Mouse (Mus musculus) gastrocnemius, adult 2 months (tissue): ENCODE measurements around the gene Adarb2. TPM values are rescaled to one million over a fixed set of nuclear protein-coding genes. Genes with fewer than 3 reads are reported as not detected.

ENCODE experiments used
- DNase-seq: peaks from one replicate; pipeline ENCODE4 v3.0.0; 2022
- H3K27ac ChIP-seq: fragments of 200-600 bp; 2 replicates; pipeline ENCODE4 v1.8.1; 2022; ENCODE audit warnings: mild to moderate bottlenecking
- H3K4me3 ChIP-seq: fragments of 200-600 bp; 2 replicates; pipeline ENCODE4 v1.8.1; 2022; ENCODE audit warnings: mild to moderate bottlenecking, moderate library complexity
- CTCF ChIP-seq: fragments of 200-600 bp; IDR thresholded peaks from 2 replicates; pipeline ENCODE4 v1.8.1; 2022; ENCODE audit warnings: antibody characterized with exemption, mild to moderate bottlenecking, moderate library complexity
- intact Hi-C: fragments of 180-260 bp; cut with DNase I; formaldehyde crosslinking; loops from one replicate; pipeline ENCODE4 v1.15.1; 2025
- long read RNA-seq, 2 experiments: library from polyadenylated mRNA; stranded (forward); transcript quantifications; one replicate each; pipeline ENCODE4 v2.0.0; 2021
- total RNA-seq, 2 experiments: library from RNA; stranded (reverse); gene quantifications; 2 replicates each; pipeline ENCODE4 v1.2.3; 2021

Gene Adarb2
- total RNA-seq: not detected
- long read RNA-seq, experiment 1: 0 reads
- long read RNA-seq, experiment 2: 0 reads

DNA sequence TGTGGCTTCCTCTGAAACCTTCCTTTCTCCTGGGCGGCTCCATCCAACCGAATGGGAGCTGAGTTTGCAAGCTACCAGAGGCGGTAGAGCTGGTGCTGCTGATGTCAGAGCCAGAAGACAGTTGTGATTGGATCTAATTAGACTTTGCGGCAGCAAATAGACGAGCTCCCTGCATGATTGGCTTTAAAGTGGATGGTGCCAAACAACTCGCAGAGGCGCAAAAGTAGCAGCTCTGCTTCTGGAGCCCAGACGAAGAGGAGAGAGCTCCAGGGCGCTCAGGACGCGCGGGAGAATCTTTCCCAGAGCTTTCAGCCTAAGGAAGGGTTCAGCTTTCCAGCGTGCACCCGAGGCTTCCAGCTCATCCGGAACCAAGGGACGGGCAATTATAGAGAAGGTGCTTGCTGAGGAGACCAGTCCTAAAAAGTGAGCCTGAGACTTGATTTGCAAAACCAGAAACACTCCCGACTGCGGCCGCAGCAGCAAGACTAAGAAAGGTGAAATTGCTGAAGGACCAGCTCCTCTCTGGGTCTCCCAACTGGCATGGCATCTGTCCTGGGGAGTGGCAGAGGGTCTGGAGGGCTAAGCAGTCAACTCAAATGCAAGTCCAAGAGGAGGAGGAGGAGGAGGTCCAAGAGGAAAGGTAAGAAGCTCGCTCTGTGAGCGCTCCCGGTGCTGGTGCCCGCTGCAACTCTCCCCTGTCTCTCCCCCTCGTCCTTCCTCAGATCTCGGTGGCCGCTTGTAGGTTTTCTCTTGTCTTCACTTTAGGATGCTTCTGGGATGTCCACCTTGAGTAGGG is at the start of gene Adarb2:
Adarb2 (plus strand) TSS at position 186 of the 796 bp plus-strand sequence.
- intact Hi-C loops: no loop called here
- peak within 1 kb of the TSS; percentile 28; the same call in 1 of the 2 replicates for H3K4me3 ChIP-seq
- DNase-seq: no peak
- no peak for TF ChIP-seq CTCF
- no peak within 1 kb of the TSS for H3K27ac ChIP-seq

DNA sequence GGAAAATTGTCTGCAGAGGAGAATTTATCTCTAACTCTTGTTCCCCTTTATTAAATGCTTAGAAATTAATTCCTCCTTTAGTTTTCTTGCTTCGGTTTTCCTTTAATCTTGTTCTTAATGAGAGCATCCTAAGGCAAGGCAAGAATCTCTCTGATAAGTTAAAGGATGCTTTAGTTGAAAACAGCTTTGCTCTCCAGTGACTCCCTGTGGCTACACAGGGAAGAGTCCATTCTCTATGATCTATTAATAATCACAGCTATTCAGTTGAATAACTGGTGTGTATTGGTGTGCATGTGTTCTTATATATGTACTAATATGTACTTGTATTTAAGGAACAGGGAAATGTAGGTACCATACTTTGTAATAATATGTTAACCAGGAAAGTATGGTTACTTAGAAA is 28.9 kb upstream of the Adarb2 start:
- TF ChIP-seq CTCF: no peak
- DNase-seq: no peak
- intact Hi-C loops: no loop called here
- no peak overlapping the region for H3K27ac ChIP-seq
- H3K4me3 ChIP-seq: no peak overlapping the region

DNA sequence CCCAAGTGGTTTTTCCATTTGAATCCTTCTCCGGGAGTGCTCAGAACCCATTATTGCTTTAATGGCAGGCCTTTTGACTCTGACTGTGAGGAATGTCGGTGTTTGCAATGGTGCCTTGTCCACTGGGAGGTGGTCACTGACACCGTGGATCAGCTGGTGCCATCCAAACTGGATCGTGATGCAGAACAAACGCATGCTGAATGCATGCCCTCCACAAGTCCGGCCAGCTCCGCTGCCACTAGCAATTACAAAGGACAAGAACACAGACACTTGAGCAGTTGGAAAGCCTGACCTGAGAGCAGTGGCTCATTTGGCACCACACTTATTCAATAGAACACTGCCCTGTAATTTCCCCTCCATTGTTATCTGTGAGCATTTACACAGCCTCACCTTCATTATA is 10.7 kb upstream of the Adarb2 start:
- intact Hi-C loops: no loop called here
- no peak for TF ChIP-seq CTCF
- no peak overlapping the region for H3K27ac ChIP-seq
- DNase-seq: no peak
- H3K4me3 ChIP-seq: no peak overlapping the region

DNA sequence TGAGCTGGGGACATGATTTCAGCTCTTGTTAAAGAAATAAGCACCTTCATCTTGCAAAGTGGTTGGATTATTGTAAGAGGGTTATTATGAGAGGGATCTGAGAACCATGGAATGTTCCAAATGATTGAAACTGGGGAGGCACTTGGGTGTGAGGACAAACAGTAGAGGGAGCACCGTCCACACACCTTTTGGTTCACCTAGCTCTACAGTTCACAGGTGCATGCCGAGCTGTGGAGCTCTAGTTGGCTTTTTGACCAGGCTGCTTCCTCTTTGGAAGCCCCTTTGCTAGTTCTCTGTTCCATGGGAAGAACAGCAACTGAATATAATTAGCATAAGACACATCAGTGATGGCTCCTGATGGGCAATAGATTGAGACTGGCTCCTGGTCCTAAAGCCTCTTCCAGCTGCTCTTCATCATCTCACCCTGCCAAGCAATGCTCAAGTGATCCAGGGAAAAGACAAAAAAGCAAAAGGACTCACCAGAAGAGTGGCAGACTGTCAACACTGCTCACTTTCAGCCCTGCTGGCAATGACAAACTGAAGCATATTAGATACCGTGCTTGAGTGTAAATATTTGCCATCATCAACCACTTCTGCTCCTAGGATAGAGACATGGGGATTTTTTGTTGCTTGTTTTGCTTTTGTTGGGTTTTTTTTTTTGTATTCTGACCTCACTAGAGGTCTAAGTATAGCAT is 3.3 kb upstream of the Adarb2 start:
- intact Hi-C loops: no loop called here
- DNase-seq: no peak
- Histone ChIP-seq H3K27ac (no peak overlapping the region), H3K4me3 (no peak overlapping the region)
- no peak for TF ChIP-seq CTCF

DNA sequence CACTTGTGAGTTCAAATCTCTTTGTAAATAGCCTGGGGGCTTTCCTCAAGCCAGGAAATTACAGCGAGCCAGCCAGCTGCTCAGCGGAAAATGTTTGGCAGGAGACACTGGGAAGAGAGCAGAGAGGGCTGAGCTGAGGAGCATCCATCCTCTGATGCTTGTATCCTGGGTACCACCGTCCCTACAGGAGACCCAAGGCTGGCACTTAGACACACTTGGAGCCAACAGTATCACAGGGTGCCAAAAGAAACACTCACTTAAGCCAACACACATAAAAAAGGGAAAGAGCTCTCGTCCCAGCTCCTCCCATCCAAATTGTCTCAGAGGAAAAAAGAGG is 779 bp downstream of the Adarb2 start:
- no peak for TF ChIP-seq CTCF
- H3K4me3 ChIP-seq: peak overlapping the region; percentile 28; the same call in 1 of the 2 replicates
- DNase-seq: no peak
- no peak overlapping the region for H3K27ac ChIP-seq
- intact Hi-C loops: no loop called here

DNA sequence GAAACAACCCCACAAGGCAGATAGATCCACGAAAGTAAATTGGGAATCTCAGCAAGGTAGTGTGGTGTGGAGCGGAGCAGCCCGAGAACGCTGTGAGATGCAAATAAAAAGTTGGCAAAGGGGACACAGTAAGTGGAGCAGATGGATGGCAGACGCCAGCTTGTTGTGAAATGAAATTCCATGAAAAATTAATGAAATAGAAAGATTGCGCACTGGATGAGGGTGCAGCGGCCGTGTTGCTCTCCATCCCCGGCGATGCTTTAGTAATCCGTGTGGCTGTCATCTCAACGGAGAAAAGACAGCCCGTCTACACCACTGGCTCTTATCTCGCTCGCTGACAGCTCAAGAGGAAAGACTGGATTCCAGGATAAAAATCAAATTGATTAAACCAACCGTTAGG is 4.7 kb downstream of the Adarb2 start:
- intact Hi-C loops: no loop called here
- TF ChIP-seq CTCF: no peak
- DNase-seq: no peak
- no peak overlapping the region for H3K4me3 ChIP-seq
- no peak overlapping the region for H3K27ac ChIP-seq

DNA sequence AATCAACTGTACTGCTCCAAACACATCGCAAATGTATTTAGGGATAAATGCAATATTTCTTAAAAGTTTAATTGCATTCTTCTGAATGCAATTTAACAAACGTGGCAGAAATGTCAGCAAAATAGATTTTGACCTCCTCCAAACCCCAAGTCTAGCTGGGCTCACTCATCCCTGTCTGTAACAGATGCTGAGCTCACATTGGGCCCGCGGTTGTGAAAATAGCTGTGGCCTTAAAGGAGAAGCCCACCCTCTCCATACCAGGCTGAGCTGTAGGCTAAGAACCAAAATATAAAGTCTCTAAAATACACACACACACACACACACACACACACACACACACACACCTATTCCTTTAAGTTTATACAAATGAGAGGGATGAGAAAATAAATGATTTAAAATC is 8.1 kb downstream of the Adarb2 start:
- no peak for DNase-seq
- intact Hi-C loops: no loop called here
- H3K4me3 ChIP-seq: no peak overlapping the region
- TF ChIP-seq CTCF: no peak
- no peak overlapping the region for H3K27ac ChIP-seq

DNA sequence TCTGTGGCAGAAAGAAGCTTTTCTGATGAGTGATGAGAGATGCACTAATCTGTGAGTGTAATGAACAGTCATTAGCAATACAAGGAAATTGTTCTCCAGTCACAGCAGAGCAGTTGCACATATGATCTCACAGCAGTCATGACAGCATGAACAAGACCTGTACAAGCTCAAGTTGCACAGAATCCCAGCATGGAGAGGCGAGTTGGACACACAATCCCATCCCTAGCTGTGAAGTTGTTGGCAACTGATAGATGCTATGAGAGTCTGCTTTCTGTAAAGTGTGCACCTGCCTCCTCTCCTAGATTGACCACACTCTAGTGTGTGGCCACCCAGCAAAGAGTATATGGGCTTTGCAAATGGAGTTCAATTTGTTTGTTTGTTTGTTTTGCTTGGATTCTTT is 36.2 kb downstream of the Adarb2 start:
- Histone ChIP-seq H3K27ac (no peak overlapping the region), H3K4me3 (no peak overlapping the region)
- DNase-seq: no peak
- no peak for TF ChIP-seq CTCF
- intact Hi-C loops: no loop called here

DNA sequence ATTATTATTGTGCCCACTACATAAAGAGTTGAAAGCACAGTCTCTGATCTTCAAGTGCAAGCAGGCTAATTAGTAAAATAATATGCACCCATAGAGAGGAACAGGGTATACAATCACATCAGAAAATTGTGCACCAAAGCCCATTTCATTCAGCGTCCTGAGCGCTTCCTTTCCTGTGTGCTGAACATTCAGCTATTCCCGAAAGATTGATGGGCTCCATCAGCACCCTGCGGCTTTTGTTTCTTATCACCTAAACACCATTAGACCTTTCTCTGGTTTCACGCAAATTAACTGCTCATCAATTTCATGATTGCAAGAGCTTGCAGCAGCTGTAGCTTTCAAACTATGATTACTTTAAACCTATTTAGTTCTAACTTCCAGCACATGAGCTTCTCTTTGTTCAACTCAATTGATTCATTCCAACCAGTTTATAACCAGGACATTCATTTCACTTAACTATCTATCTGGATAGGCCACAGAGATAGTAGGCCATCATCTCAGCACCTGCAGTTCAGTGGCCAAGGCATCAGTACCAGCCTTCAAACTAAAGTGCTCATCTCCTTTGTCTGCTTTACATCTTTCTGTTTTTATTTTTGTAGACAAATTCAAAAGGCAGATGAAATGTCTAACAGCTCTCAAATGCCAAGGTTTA is 45.5 kb downstream of the Adarb2 start:
- DNase-seq: no peak
- TF ChIP-seq CTCF: no peak
- intact Hi-C loops: no loop called here
- no peak overlapping the region for H3K27ac ChIP-seq
- H3K4me3 ChIP-seq: no peak overlapping the region

DNA sequence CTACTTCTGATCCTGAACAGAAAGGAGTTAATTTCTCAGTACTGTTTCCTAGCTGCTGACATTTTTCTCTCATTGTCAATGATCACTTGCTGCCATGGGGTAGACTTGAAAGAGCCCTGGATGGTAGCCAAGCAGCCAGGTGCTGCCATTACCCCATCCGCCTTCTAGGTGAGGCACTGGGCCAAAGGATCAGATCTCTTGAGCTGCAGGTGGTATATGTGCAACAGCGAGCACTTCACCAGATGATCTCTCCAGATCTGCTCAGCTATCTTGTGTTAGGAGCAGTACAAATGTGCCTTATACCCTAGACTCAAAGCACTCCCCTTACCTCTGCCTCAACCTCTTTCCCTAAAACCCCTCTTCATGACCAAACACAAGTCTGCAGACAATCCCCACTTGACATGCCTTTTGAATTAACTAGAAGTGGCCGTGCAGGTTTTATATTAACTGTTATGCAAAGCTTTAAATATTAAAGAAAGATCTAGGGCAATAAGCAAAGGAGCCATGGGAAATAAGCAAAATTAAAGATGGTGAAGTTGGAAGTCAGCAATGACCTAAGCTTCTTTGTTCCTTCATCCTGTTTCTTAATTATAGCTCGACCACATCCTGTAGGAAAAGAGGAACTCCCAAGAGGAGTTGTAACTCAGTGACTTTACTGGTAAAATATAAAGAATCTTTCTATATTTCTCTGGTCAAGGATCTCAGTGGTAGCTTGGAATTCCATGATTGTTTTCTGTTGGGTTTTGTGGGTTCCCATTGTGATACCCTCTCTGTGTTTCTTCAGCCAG is 69.7 kb downstream of the Adarb2 start:
- intact Hi-C loops: no loop called here
- no peak for TF ChIP-seq CTCF

DNA sequence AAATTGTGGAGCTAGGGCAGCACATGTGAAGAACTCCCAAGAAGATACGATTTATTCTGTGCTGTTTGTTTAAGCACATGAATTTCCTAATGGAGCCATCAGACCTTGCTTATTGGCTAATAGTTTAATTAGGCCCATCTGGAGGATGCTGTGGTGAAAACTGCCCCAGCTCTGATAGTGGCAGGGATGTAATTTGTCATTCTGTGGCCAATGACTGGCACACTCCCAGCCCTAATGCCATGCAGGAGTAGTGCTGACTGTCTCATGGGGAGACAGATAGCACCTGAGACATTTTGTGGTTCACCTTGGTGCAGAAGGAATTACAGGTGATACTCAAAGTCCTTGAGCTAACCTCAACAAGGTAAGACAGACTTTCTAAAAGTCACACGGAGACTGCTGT is 80.5 kb downstream of the Adarb2 start:
- Histone ChIP-seq H3K4me3 (no peak overlapping the region), H3K27ac (no peak overlapping the region)
- no peak for TF ChIP-seq CTCF
- intact Hi-C loops: no loop called here
- DNase-seq: no peak

More for the DNA sequence above, 69.7 kb downstream of the Adarb2 start:
- Histone ChIP-seq H3K27ac (no peak overlapping the region), H3K4me3 (no peak overlapping the region)
- DNase-seq: no peak

DNA sequence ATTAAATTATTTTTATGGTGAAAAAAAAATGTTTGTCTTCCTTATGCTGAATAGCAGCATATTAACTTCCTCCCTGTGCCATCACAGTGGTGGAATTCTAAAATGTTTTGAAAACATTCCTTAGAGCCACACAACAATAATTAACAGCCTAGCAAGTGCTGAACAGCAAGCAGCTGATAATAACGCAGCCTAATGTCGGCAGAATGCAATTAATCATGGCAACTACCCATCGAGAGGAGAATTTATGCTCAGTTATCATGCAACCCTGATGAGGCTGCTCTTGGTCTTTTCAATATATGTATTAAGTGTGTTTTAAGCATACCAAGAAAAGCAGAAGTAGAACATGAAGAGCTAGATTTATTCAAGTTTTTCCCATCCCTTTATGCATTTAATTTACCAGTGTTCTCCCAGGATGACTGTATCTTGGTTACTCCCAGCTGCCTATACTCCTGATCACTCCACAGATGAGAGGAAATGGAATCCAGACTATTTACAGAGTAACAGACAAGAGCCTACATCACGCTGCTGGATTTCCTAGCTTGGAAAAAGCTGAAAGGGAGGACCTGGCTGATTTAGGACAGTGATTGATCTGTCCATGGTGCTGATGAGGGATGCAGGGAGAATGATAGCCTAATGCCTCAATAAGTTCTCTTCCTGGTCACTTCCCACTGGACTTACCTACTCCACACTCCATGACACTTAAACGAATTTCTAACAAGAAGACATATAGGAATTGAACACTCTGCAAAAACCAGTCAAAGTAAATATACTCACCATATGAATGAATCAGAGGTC is 113.9 kb downstream of the Adarb2 start:
- no peak overlapping the region for H3K27ac ChIP-seq
- no peak overlapping the region for H3K4me3 ChIP-seq
- no peak for TF ChIP-seq CTCF
- intact Hi-C loops: no loop called here
- no peak for DNase-seq
